22 mouse cellular contexts compared by ENCODE assay signal in genomic region chr13:6553708-6554107, GRCm38 (mm10). TPM values are rescaled to one million over a fixed set of nuclear protein-coding genes. Genes with fewer than 3 reads are reported as not detected.
DNase-seq lines count a peak whose midpoint lies in the region; ATAC-seq and TF ChIP-seq lines count a peak whose summit lies in the region.
"Had no signal": no experiment of that assay in that cellular context is flagged by ENCODE, and none has a peak within 500 bp of the region (broad histone marks: within the 10 kb centered on the region; RNA-seq: fewer than 3 reads in every experiment).

No protein-coding gene starts in this region.

- no peak for ATAC-seq in erythroblast, adult 5-6 weeks (replicated peaks; ENCODE audit: low FRiP score, poor library complexity, severe bottlenecking)
- ATAC-seq: forebrain, embryonic 13.5 days; liver, postnatal 0 days had no signal

- intact Hi-C loops in gastrocnemius, adult 2 months (cut with DNase I), result no loop called here

- no peak for DNase-seq in gastrocnemius, adult 2 months
- no peak for DNase-seq in gastrocnemius, adult 18-20 months (ENCODE audit: low spot score)
- DNase-seq in layer of hippocampus, adult 2 months (ENCODE audit: low spot score in 2 of 2), result no peak
- DNase-seq in layer of hippocampus, adult 18-20 months (ENCODE audit: low spot score in 2 of 2), result no peak
- DNase-seq in 416B (ENCODE audit: low read depth), result peak; percentile 51
- peak; percentile 26 for DNase-seq in MEL (ENCODE audit: low read depth, low spot score)
- DNase-seq in adrenal gland, adult (ENCODE audit: inconsistent age in 2 of 2, low spot score in 1 of 2), result no peak
- DNase-seq: adrenal gland, adult 8-10 months; cerebellum, postnatal 25 days; embryo, embryonic 11 days; gastrocnemius, postnatal 36 days; heart, postnatal 36 days; kidney, adult 11 months; kidney, postnatal 10 days; liver, postnatal 0 days had no signal

- no peak for TF ChIP-seq POLR2A in MEL (IDR thresholded peaks at IDR 0.05; ENCODE audit: control insufficient read depth in 1 of 2, insufficient read depth in 1 of 2, low read depth in 1 of 2, low read length in 2 of 2, poor library complexity in 1 of 2)

- TF ChIP-seq EP300 in MEL (IDR thresholded peaks at IDR 0.05; ENCODE audit: low read depth in 1 of 2, low read length in 2 of 2), result no peak

- H3K4me1 ChIP-seq in MEL (ENCODE audit: control insufficient read depth in 1 of 2, insufficient read depth in 2 of 2, low read length in 2 of 2), result peaks cover 11 to 13% of the 10 kb centered on the region in 2 experiments

- peak; percentile 25; the same call in 1 of the 2 replicates for TF ChIP-seq CTCF in gastrocnemius, adult 2 months (IDR thresholded peaks at IDR 0.05)
- peak; percentile 54 for TF ChIP-seq CTCF in layer of hippocampus, adult 2 months (conservative IDR thresholded peaks at IDR 0.05)
- TF ChIP-seq CTCF in MEL (IDR thresholded peaks at IDR 0.05 in 2 of 3, conservative IDR thresholded peaks at IDR 0.05 in 1 of 3; ENCODE audit: control insufficient read depth in 1 of 3, insufficient read depth in 1 of 3, low read depth in 2 of 3, low read length in 3 of 3, poor library complexity in 1 of 3, severe bottlenecking in 1 of 3), result peak in 1 of 3 experiments; percentile 21; a peak in 1 of 6 replicates

- H3K9ac ChIP-seq in MEL (ENCODE audit: control insufficient read depth, low read depth, low read length, poor library complexity, severe bottlenecking), result no peak overlapping the region
- H3K9ac ChIP-seq: forebrain, embryonic 13.5 days; hindbrain, embryonic 15.5 days; liver, postnatal 0 days; midbrain, embryonic 12.5 days; neural tube, embryonic 15.5 days had no signal

- no peak overlapping the region for H3K27ac ChIP-seq in gastrocnemius, adult 2 months
- no peak overlapping the region for H3K27ac ChIP-seq in layer of hippocampus, adult 2 months
- H3K27ac ChIP-seq in MEL (ENCODE audit: control insufficient read depth, low read depth, low read length), result no peak overlapping the region
- H3K27ac ChIP-seq: forebrain, embryonic 13.5 days; heart, embryonic 10.5 days; hindbrain, embryonic 15.5 days; limb, embryonic 10.5 days; midbrain, embryonic 12.5 days; neural tube, embryonic 15.5 days had no signal

- no peaks in the 10 kb centered on the region for H3K9me3 ChIP-seq in MEL (replicated peaks; ENCODE audit: insufficient read depth, low read length)
- H3K9me3 ChIP-seq: forebrain, embryonic 13.5 days; heart, embryonic 10.5 days; hindbrain, embryonic 15.5 days; limb, embryonic 10.5 days; midbrain, embryonic 12.5 days; neural tube, embryonic 15.5 days had no signal

- peaks cover 14% of the 10 kb centered on the region for H3K79me2 ChIP-seq in MEL (ENCODE audit: control insufficient read depth, insufficient read depth, low read length, poor library complexity)

- no peak; the same call in 1 of the 2 replicates for TF ChIP-seq RAD21 in MEL (IDR thresholded peaks at IDR 0.05; ENCODE audit: low read depth, low read length)

- no peak overlapping the region for H3K4me3 ChIP-seq in gastrocnemius, adult 2 months
- no peak overlapping the region for H3K4me3 ChIP-seq in layer of hippocampus, adult 2 months
- H3K4me3 ChIP-seq in MEL (ENCODE audit: control insufficient read depth in 1 of 2, insufficient read depth in 1 of 2, low read depth in 2 of 2, low read length in 2 of 2), result no peak overlapping the region
- H3K4me3 ChIP-seq: forebrain, embryonic 13.5 days; heart, embryonic 10.5 days; hindbrain, embryonic 15.5 days; limb, embryonic 10.5 days; midbrain, embryonic 12.5 days; neural tube, embryonic 15.5 days had no signal

- no peaks in the 10 kb centered on the region for H3K27me3 ChIP-seq in MEL (ENCODE audit: control insufficient read depth in 1 of 2, insufficient read depth in 2 of 2, low read length in 2 of 2)
- H3K27me3 ChIP-seq: forebrain, embryonic 13.5 days; hindbrain, embryonic 15.5 days; midbrain, embryonic 12.5 days; neural tube, embryonic 15.5 days had no signal

- peaks cover 16 to 27% of the 10 kb centered on the region in 2 experiments for H3K36me3 ChIP-seq in MEL (ENCODE audit: control insufficient read depth in 1 of 2, insufficient read depth in 2 of 2, low read length in 2 of 2)

TF ChIP-seq in MEL, 35 proteins besides CTCF, POLR2A, EP300 and RAD21:
- no peak for TF ChIP-seq SIN3A (IDR thresholded peaks at IDR 0.05; ENCODE audit: low read length)
- TF ChIP-seq MXI1 (IDR thresholded peaks at IDR 0.05; ENCODE audit: low read depth, low read length), result no peak
- TF ChIP-seq SMC3 (IDR thresholded peaks at IDR 0.05; ENCODE audit: low read depth, low read length), result peak; percentile 21; the same call in 1 of the 2 replicates
- no peak for TF ChIP-seq MAX (IDR thresholded peaks at IDR 0.05; ENCODE audit: low read length)

RNA-seq across cellular contexts. Expression of gene Pitrm1, which starts 5.8 kb away (rescaled TPM):
- 10 to 100 TPM; 34.3 to 39.0 TPM for total RNA-seq in gastrocnemius, adult 2 months (2021)
- total RNA-seq in gastrocnemius, adult 18-20 months (2021), result 10 to 100 TPM; 35.7 to 36.0 TPM
- total RNA-seq in layer of hippocampus, adult 2 months (2021), result 10 to 100 TPM; 55.2 to 60.0 TPM
- 10 to 100 TPM; 50.7 to 53.7 TPM for total RNA-seq in layer of hippocampus, adult 18-20 months (2021)
- 81.7 and 92.1 TPM in 2 replicates for total RNA-seq in MEL (2012; rRNA removed)
- polyA plus RNA-seq in MEL (2012; ENCODE audit: insufficient read depth in 1 of 2, insufficient read length in 2 of 2, low read depth in 1 of 2, low replicate concordance in 2 of 2, missing spikeins in 1 of 2), result 100 to 1,000 TPM; 150 to 277 TPM
- 58.9 and 59.4 TPM in 2 replicates for total RNA-seq in erythroblast, adult 5-6 weeks (2015; ENCODE audit: low replicate concordance)
- 76.5 and 93.1 TPM in 2 replicates for total RNA-seq in erythroblast, adult 5-6 weeks (2017; ENCODE audit: low replicate concordance)

Comparison
In these comparisons a context has a peak if more than half of its experiments do, and no peak if none do; other contexts are left out.
1. DNase-seq: peak in 416B (single experiment) and MEL (single experiment); none in gastrocnemius, adult 2 months (single experiment), gastrocnemius, adult 18-20 months (single experiment), layer of hippocampus, adult 2 months (0 of 2), layer of hippocampus, adult 18-20 months (0 of 2) and adrenal gland, adult (0 of 2).